Mouse (Mus musculus) frontal cortex, postnatal 36 days (tissue): Measurements from ENCODE around the gene Aspscr1.
A peak's percentile ranks its signal among the peaks of the same experiment; 100 is the strongest.

Experiments used
- DNase-seq, 2 experiments: peaks; one replicate each; pipeline ENCODE4 v3.0.0; 2022; ENCODE audit warnings: low spot score in 2 of 2

Aspscr1 gene

GRCm38 (mm10) chr11:120672687-120673593 lies at the start of gene Aspscr1:
Gene Aspscr1 (plus strand): TSS chr11:120672973.
- DNase-seq = peak; percentile 89 to 92

- DNase-seq = peak; percentile 50 to 71
These were observed 48.7 kb upstream of the Aspscr1 start for GRCm38 (mm10) chr11:120623961-120624679.

- DNase-seq = peak; percentile 84 to 88
These were observed 48.1 kb upstream of the Aspscr1 start for GRCm38 (mm10) chr11:120624680-120625111.

- no peak for DNase-seq
These were observed 47.5 kb upstream of the Aspscr1 start, which contains the start of gene Sirt7 for GRCm38 (mm10) chr11:120625152-120625775. Gene Sirt7 (minus strand): TSS chr11:120625240.

GRCm38 (mm10) chr11:120626785-120627467 lies 45.8 kb upstream of the Aspscr1 start:
- no peak for DNase-seq

GRCm38 (mm10) chr11:120627468-120628300 lies 45.1 kb upstream of the Aspscr1 start:
- DNase-seq = no peak

GRCm38 (mm10) chr11:120628601-120629340 lies 44.0 kb upstream of the Aspscr1 start:
- DNase-seq = no peak

GRCm38 (mm10) chr11:120629341-120629730 lies 43.4 kb upstream of the Aspscr1 start:
- DNase-seq = no peak

GRCm38 (mm10) chr11:120629911-120630310 lies 42.9 kb upstream of the Aspscr1 start:
- DNase-seq = no peak

GRCm38 (mm10) chr11:120630401-120630871 lies 42.3 kb upstream of the Aspscr1 start:
- no peak for DNase-seq

- DNase-seq = no peak
These were observed 41.7 kb upstream of the Aspscr1 start for GRCm38 (mm10) chr11:120630881-120631725.

- no peak for DNase-seq
These were observed 40.9 kb upstream of the Aspscr1 start for GRCm38 (mm10) chr11:120631726-120632448.

- peak; percentile 51 to 52 for DNase-seq
These were observed 39.9 kb upstream of the Aspscr1 start for GRCm38 (mm10) chr11:120632559-120633519.

GRCm38 (mm10) chr11:120633520-120634343 lies 39.0 kb upstream of the Aspscr1 start, which contains the start of gene Mafg:
Gene Mafg (minus strand): TSS chr11:120633600.
- DNase-seq = peak; percentile 87 to 94

- DNase-seq = no peak
These were observed 38.0 kb upstream of the Aspscr1 start for GRCm38 (mm10) chr11:120634810-120635209.

GRCm38 (mm10) chr11:120641255-120641654 lies 31.5 kb upstream of the Aspscr1 start:
- no peak for DNase-seq
